Mouse (Mus musculus) ES-E14 (cell line): Measurements from ENCODE around the gene Hsfy2.

Source experiments
- CHD2 ChIP-seq: IDR thresholded peaks from 2 replicates; pipeline ENCODE4 v1.6.1; 2014; ENCODE audit warnings: mild to moderate bottlenecking, low read depth, low read length, inconsistent platforms
- HCFC1 ChIP-seq: IDR thresholded peaks from 2 replicates; pipeline ENCODE4 v1.6.1; 2012; ENCODE audit warnings: low read length, inconsistent platforms, borderline replicate concordance; ENCODE audit not compliant: insufficient read depth
- ZC3H11A ChIP-seq: IDR thresholded peaks from 2 replicates; pipeline ENCODE4 v1.6.1; 2012; ENCODE audit warnings: low read depth, mild to moderate bottlenecking, inconsistent platforms, low read length, borderline replicate concordance

GRCm38 (mm10) chr1:56670509-56670908 lies 33.3 kb upstream of the Hsfy2 start:
- no peak for TF ChIP-seq ZC3H11A
- no peak for TF ChIP-seq HCFC1
- no peak for TF ChIP-seq CHD2
